Comparison of ENCODE assay signal across 11 mouse cellular contexts in the genomic region with DNA sequence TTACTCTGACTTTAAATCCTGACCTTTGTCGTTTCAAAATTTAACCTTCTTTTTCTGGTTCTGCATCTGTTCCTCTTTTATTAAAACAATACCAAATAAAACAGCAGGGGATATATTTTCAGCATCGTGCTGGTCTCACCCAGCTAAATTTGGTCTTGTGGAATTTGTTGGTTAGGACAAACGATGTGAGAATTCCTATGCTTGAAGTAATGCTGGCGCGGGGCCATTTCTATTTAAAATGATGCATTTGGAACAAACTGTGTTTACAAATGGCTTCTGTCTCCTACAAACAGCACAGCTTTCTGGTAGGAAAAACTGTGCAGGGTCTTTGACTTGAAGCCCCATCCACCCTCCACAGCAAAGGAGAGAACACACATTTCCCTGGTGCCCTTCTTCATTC.
DNase-seq lines count a peak whose midpoint lies in the region; ATAC-seq and TF ChIP-seq lines count a peak whose summit lies in the region.
"Had no signal": no experiment of that assay in that cellular context is flagged by ENCODE, and none has a peak within 500 bp of the region (broad histone marks: within the 10 kb centered on the region; RNA-seq: fewer than 3 reads in every experiment).

No protein-coding gene starts in this region.

- no peaks in the 10 kb centered on the region for H3K27me3 ChIP-seq in hindbrain, postnatal 0 days (ENCODE audit: insufficient read depth, low read length)
- no peaks in the 10 kb centered on the region for H3K27me3 ChIP-seq in hindbrain, embryonic 10.5 days (ENCODE audit: insufficient read depth, poor library complexity, severe bottlenecking)
- H3K27me3 ChIP-seq: embryonic facial prominence, embryonic 15.5 days; midbrain, embryonic 12.5 days had no signal

- H3K4me3 ChIP-seq in hindbrain, postnatal 0 days (ENCODE audit: low read length): no peak overlapping the region
- no peak overlapping the region for H3K4me3 ChIP-seq in hindbrain, embryonic 10.5 days
- H3K4me3 ChIP-seq: embryonic facial prominence, embryonic 15.5 days; midbrain, embryonic 12.5 days had no signal

- 63% methylated on average over 5 of the region's 5 CpGs for WGBS in hindbrain, postnatal 0 days
- 87% methylated on average over 5 of the region's 5 CpGs for WGBS in hindbrain, embryonic 10.5 days

- H3K9ac ChIP-seq in hindbrain, postnatal 0 days (replicated peaks; ENCODE audit: low read length): no peak overlapping the region
- H3K9ac ChIP-seq: embryonic facial prominence, embryonic 15.5 days; midbrain, embryonic 12.5 days had no signal

- peak; percentile 26 for DNase-seq in hindbrain, postnatal 0 days (ENCODE audit: low spot score)
- DNase-seq in hindbrain, embryonic 10.5 days (ENCODE audit: low spot score): no peak
- peak; percentile 14 for DNase-seq in urinary bladder, postnatal 14 days (ENCODE audit: low spot score)
- no peak for DNase-seq in urinary bladder, postnatal 4 days (ENCODE audit: low spot score in 2 of 2)
- peak; percentile 88 for DNase-seq in lung, postnatal 10 days
- DNase-seq in natural killer cell, adult 2 months (ENCODE audit: low spot score in 2 of 2): no peak
- DNase-seq: adrenal gland, adult 2 months; cerebellum, adult 2 months had no signal

- H3K36me3 ChIP-seq in hindbrain, postnatal 0 days (ENCODE audit: insufficient read depth, low read length): no peaks in the 10 kb centered on the region
- H3K36me3 ChIP-seq in hindbrain, embryonic 10.5 days: no peaks in the 10 kb centered on the region
- H3K36me3 ChIP-seq: embryonic facial prominence, embryonic 15.5 days; midbrain, embryonic 12.5 days had no signal

- no peak for ATAC-seq in hindbrain, postnatal 0 days
- no peak for ATAC-seq in inflammation-experienced regulatory T-cells, adult 6 months

- H3K9me3 ChIP-seq in hindbrain, postnatal 0 days (ENCODE audit: low read length): no peaks in the 10 kb centered on the region
- peaks cover 10% of the 10 kb centered on the region; the same call in 1 of the 2 replicates for H3K9me3 ChIP-seq in hindbrain, embryonic 10.5 days
- H3K9me3 ChIP-seq: embryonic facial prominence, embryonic 15.5 days had no signal

- H3K4me1 ChIP-seq in hindbrain, postnatal 0 days (ENCODE audit: insufficient read depth, low read length): no peaks in the 10 kb centered on the region
- H3K4me1 ChIP-seq in hindbrain, embryonic 10.5 days (replicated peaks): no peaks in the 10 kb centered on the region

- H3K27ac ChIP-seq in hindbrain, postnatal 0 days: no peak overlapping the region
- no peak overlapping the region for H3K27ac ChIP-seq in hindbrain, embryonic 10.5 days
- H3K27ac ChIP-seq: embryonic facial prominence, embryonic 15.5 days; midbrain, embryonic 12.5 days had no signal

- no peak for TF ChIP-seq CTCF in hindbrain, postnatal 0 days (IDR thresholded peaks at IDR 0.05; ENCODE audit: low read depth)

- no peak overlapping the region for H3K4me2 ChIP-seq in hindbrain, postnatal 0 days (ENCODE audit: low read depth, low read length)
- H3K4me2 ChIP-seq: embryonic facial prominence, embryonic 15.5 days; midbrain, embryonic 12.5 days had no signal

Comparison
In these comparisons a context has a peak if more than half of its experiments do, and no peak if none do; other contexts are left out.
1. DNase-seq: peak in hindbrain, postnatal 0 days (single experiment), urinary bladder, postnatal 14 days (single experiment) and lung, postnatal 10 days (single experiment); none in hindbrain, embryonic 10.5 days (single experiment), urinary bladder, postnatal 4 days (0 of 2) and natural killer cell, adult 2 months (0 of 2).